Mouse (Mus musculus) cortical plate, adult 2 months (tissue): ENCODE measurements at regions not wholly inside any gene's neighbourhood (a gene's known extent, or its start where the extent isn't known, plus 50 kb on each side); places are given as distances from the start of the nearest gene placed in this dataset.

Source experiments
- CTCF ChIP-seq: fragments of 200-500 bp; IDR thresholded peaks from 2 replicates; pipeline ENCODE4 v1.5.1; 2011; ENCODE audit warnings: mild to moderate bottlenecking, control low read depth, low read length; ENCODE audit not compliant: insufficient read depth; ENCODE audit errors: extremely low read depth
- POLR2A ChIP-seq: fragments of 200-500 bp; IDR thresholded peaks from 2 replicates; pipeline ENCODE4 v1.6.1; 2011; ENCODE audit warnings: mild to moderate bottlenecking, low read length, control low read depth; ENCODE audit not compliant: insufficient read depth; ENCODE audit errors: extremely low read depth

DNA sequence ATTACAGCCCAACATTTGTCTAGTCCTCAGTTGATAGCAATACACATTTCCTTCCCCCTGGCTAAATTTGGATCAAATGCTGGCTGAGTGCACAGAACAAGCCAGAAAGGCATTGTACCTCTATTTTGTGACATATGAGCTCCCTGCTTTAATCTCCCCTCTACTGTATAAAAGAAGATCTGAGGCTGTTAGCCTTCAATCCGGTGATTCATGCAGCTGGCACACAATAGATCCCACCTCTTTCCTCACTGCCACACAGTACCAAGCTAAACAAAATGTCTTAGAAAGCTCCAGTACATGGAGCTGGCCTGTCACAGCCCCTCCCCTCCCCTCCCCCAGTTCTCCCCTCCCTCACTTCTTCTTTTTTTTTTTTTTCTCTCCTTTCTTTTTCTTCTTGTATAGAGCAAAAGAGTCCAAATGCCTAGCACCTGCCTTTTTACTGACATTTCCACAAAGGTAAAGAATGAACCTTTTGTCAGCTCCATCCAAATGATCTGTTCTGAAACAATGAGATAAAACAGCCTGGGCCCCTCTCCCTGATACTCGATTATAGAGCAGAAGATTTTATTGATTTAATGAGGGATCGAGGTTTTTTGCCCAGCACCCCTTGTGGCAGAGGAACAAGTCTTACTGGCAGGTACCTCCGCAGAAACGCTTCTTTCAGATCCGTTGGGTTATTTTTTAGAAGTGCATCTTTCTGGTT is 392.0 kb upstream of the Cited2 start:
- TF ChIP-seq POLR2A (0 out of 2 replicates have a peak, but pooled peaks have one; percentile 19), CTCF (no peak)
